Mouse (Mus musculus): Measurements from ENCODE around the gene Arid1b. TPM values are rescaled to one million over a fixed set of nuclear protein-coding genes. Genes with fewer than 3 reads are reported as not detected.
A peak's percentile ranks its signal among the peaks of the same experiment; 100 is the strongest.
"Not testable (repeated sequence)": the region's sequence is repeated elsewhere in the genome, so short reads cannot be mapped to it uniquely, and the experiment has no call there.

Gene Arid1b
- polyA plus RNA-seq, 1 experiment = 2.6 TPM

DNA sequence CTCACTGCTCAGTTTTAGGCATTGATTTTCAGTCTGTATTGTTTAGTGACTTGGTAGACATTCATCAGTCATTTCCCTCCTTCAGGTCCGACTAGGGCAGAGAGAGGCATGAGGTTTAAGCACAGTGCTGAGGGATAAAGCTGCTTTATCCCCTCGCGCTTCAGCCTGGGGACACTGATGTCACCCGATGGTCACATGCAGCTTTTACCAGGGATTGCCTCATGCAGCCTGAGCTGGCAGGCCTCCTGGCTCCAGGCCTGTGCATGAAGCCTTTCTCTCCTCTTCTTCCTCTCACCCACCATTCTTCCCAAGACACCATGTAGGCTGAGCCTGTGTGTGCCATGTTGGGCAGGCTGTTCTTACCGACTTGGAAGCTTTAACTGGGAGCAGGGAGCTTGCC lies 84.4 kb downstream of the Arid1b start:
- no peaks in the 10 kb centered on the region for H3K27me3 ChIP-seq (ENCODE audit: control insufficient read depth)
- H3K4me1 ChIP-seq (ENCODE audit: control insufficient read depth) = peaks cover 34% of the 10 kb centered on the region
- peaks cover 9% of the 10 kb centered on the region for H3K36me3 ChIP-seq (ENCODE audit: control insufficient read depth)
- H3K9me3 ChIP-seq (ENCODE audit: control insufficient read depth, low read length) = no peaks in the 10 kb centered on the region
- H3K4me3 ChIP-seq (replicated peaks) = no peak overlapping the region
- no peak for TF ChIP-seq GATA1 (IDR thresholded peaks at IDR 0.05; ENCODE audit: low read length)
- no peak for TF ChIP-seq TAL1 (IDR thresholded peaks at IDR 0.05; ENCODE audit: low read length)

DNA sequence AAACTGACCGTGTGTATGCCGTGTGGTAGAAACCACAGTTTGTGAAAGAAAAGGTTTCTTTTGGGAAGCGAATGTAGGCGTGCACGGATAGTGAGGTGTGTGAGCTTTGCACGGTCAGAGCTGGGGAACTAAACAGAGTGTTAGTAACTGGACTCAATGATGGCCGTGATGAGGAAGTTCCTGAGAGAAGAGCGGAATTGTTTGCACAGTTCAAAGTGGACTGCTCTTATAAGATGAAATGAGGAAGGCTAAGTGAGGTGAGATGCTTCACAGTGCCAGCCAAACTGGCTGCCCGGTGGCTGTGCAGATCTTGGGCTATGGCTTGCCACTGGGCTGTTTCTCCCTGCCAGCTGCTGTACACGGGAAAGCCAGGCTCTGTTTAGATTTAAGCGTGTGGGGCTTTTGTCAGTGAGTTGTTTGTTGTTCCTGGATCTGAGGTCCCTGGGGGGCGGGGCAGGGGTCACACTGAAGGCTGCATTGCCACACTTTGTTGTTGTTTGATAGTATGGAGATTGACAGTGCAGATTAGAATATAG lies 86.8 kb downstream of the Arid1b start:
- TF ChIP-seq GATA1 (IDR thresholded peaks at IDR 0.05; ENCODE audit: low read length) = no peak
- TF ChIP-seq TAL1 (IDR thresholded peaks at IDR 0.05; ENCODE audit: low read length) = no peak
- Histone ChIP-seq H3K9me3 (ENCODE audit: control insufficient read depth, low read length) (no peaks in the 10 kb centered on the region), H3K36me3 (ENCODE audit: control insufficient read depth) (peaks cover 6% of the 10 kb centered on the region), H3K4me3 (replicated peaks) (no peak overlapping the region), H3K27me3 (ENCODE audit: control insufficient read depth) (no peaks in the 10 kb centered on the region), H3K4me1 (ENCODE audit: control insufficient read depth) (peaks cover 35% of the 10 kb centered on the region)

DNA sequence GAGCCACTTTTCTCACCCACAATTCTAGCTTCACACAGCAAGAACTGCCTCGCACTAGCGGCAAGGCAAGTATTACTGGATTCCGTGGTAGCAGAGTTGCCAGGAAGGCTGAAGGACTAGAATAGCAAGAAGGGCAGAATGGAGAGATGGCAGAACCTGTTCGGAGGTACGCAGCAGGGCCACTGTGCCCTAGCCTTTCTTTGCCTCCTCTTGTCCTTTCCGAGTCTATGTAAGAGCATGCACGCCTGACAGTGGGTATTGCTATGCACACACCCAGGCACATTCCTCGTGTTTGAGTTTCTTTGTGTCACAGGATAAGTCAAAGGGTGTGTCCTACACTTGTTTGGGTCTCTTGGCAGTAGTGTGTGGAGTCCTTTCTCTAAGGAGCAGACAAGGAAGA lies 88.1 kb downstream of the Arid1b start:
- H3K9me3 ChIP-seq (ENCODE audit: control insufficient read depth, low read length) = no peaks in the 10 kb centered on the region
- peaks cover 39% of the 10 kb centered on the region for H3K4me1 ChIP-seq (ENCODE audit: control insufficient read depth)

DNA sequence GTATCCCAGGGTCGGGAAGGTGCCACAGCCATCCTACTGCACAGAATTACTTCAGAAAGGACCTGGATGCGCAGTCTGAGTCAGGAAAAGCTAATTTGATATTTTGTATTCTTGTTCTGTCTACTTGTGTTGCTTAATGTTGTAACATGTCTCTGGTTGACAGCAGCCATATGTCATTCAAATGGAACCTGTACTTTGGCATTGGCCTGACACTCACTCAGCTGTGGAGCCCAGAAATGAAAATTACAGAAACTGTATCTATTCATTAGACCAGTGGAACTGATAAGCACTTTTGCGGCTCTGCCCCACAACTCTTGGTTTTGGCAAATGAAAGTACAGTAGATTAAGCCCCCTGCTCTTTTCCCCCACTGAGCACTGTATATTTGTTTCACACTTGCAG lies 89.4 kb downstream of the Arid1b start:
- Histone ChIP-seq H3K4me1 (ENCODE audit: control insufficient read depth) (peaks cover 41% of the 10 kb centered on the region), H3K9me3 (ENCODE audit: control insufficient read depth, low read length) (no peaks in the 10 kb centered on the region), H3K27me3 (ENCODE audit: control insufficient read depth) (no peaks in the 10 kb centered on the region), H3K4me3 (replicated peaks) (no peak overlapping the region), H3K36me3 (ENCODE audit: control insufficient read depth) (peaks cover 9% of the 10 kb centered on the region)
- TF ChIP-seq TAL1 (IDR thresholded peaks at IDR 0.05; ENCODE audit: low read length) = no peak
- no peak for TF ChIP-seq GATA1 (IDR thresholded peaks at IDR 0.05; ENCODE audit: low read length)

More for the DNA sequence above, 88.1 kb downstream of the Arid1b start:
- H3K27me3 ChIP-seq (ENCODE audit: control insufficient read depth) = no peaks in the 10 kb centered on the region
- H3K4me3 ChIP-seq (replicated peaks) = no peak overlapping the region
- H3K36me3 ChIP-seq (ENCODE audit: control insufficient read depth) = peaks cover 9% of the 10 kb centered on the region
- no peak for TF ChIP-seq TAL1 (IDR thresholded peaks at IDR 0.05; ENCODE audit: low read length)
- no peak for TF ChIP-seq GATA1 (IDR thresholded peaks at IDR 0.05; ENCODE audit: low read length)

DNA sequence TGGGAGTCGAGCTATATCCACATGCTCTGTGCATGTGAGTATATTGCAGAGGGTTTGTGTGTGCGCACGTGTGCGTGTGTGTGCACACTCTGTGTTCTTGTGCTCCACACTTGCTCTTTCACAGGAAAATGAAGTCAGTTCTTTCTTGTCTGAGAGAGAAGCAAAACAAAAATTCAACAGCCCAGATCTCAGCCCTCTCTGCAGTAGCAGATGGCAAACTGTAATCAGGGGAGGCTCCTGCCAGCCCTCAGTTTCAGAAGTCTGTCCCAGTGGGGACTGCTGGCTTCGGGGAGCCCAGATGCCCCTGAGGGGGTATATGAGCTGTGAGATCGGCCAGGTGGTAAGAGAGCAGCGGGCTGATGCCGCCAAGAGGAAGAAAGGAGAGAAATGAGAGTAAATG lies 90.0 kb downstream of the Arid1b start:
- no peak overlapping the region for H3K4me3 ChIP-seq (replicated peaks)
- H3K4me1 ChIP-seq (ENCODE audit: control insufficient read depth) = peaks cover 43% of the 10 kb centered on the region
- H3K36me3 ChIP-seq (ENCODE audit: control insufficient read depth) = peaks cover 9% of the 10 kb centered on the region
- H3K9me3 ChIP-seq (ENCODE audit: control insufficient read depth, low read length) = no peaks in the 10 kb centered on the region
- no peaks in the 10 kb centered on the region for H3K27me3 ChIP-seq (ENCODE audit: control insufficient read depth)
- no peak for TF ChIP-seq GATA1 (IDR thresholded peaks at IDR 0.05; ENCODE audit: low read length)
- no peak for TF ChIP-seq TAL1 (IDR thresholded peaks at IDR 0.05; ENCODE audit: low read length)

DNA sequence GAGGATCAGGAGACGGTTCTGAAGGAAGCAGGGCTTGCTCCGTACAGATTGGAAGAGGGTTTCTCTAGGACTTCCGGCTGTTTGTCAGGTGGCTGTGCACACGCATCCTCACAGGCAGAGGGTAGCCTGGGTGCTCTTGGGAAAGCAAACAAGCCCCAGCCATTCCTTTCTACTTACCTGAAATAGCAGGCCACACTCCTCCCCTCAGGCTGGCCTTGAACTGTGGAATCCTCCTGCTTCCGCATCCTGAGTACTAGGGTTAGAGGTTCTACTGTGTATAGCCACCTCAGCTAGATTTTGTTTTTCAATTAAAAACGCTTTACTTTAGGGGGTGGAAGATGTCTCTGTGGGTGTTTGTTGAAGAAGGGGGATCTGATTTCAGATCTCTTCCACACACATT lies 90.9 kb downstream of the Arid1b start:
- H3K36me3 ChIP-seq (ENCODE audit: control insufficient read depth) = peaks cover 9% of the 10 kb centered on the region
- H3K4me3 ChIP-seq (replicated peaks) = no peak overlapping the region
- peaks cover 46% of the 10 kb centered on the region for H3K4me1 ChIP-seq (ENCODE audit: control insufficient read depth)
- no peaks in the 10 kb centered on the region for H3K9me3 ChIP-seq (ENCODE audit: control insufficient read depth, low read length)
- TF ChIP-seq TAL1 (IDR thresholded peaks at IDR 0.05; ENCODE audit: low read length) (no peak), GATA1 (IDR thresholded peaks at IDR 0.05; ENCODE audit: low read length) (no peak)
- H3K27me3 ChIP-seq (ENCODE audit: control insufficient read depth) = no peaks in the 10 kb centered on the region

DNA sequence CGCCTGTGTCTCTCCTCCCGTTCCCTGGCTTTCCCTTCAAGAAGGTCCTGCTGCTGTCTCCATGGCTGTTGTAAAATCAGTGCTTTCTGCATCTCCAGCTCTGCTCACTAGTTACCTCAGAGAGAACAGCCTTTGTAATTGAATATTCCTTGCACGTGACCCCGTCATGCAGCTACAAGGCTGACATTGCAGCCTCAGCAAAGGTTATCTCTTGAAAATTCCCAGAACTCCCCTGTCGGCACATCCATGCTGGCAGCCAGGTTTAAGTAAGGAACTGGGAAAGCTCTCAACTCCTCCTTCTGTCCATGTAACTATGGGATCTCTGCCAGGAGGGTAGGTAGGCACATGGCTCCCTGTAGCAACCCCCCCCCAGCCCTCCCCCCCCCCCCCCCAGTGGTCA lies 91.8 kb downstream of the Arid1b start:
- H3K36me3 ChIP-seq (ENCODE audit: control insufficient read depth) = peaks cover 9% of the 10 kb centered on the region
- no peak overlapping the region for H3K4me3 ChIP-seq (replicated peaks)
- no peaks in the 10 kb centered on the region for H3K27me3 ChIP-seq (ENCODE audit: control insufficient read depth)
- H3K4me1 ChIP-seq (ENCODE audit: control insufficient read depth) = peaks cover 43% of the 10 kb centered on the region
- no peaks in the 10 kb centered on the region for H3K9me3 ChIP-seq (ENCODE audit: control insufficient read depth, low read length)
- no peak for TF ChIP-seq TAL1 (IDR thresholded peaks at IDR 0.05; ENCODE audit: low read length)
- TF ChIP-seq GATA1 (IDR thresholded peaks at IDR 0.05; ENCODE audit: low read length) = no peak

DNA sequence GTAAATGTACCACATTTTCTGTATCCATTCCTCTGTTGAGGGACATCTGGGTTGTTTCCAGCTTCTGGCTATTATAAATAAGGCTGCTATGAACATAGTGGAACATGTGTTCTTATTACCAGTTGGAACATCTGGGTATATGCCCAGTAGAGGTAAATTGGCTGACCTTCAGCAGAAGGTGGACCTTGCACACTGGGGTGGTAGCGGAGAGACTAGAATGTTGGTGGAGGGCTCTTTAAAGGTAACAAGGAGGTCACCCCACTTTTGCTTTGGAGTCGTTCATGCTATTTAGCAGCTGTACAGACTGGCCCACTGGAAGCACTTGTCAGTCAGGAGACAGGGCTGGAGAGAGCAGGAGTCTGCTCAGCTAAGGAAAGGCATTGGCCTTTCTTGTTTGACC lies 94.1 kb downstream of the Arid1b start:
- H3K9me3 ChIP-seq (ENCODE audit: control insufficient read depth, low read length); H3K4me3 ChIP-seq (replicated peaks); H3K27me3 ChIP-seq (ENCODE audit: control insufficient read depth); H3K36me3 ChIP-seq (ENCODE audit: control insufficient read depth): not testable (repeated sequence)
- peaks cover 52% of the 10 kb centered on the region for H3K4me1 ChIP-seq (ENCODE audit: control insufficient read depth)

DNA sequence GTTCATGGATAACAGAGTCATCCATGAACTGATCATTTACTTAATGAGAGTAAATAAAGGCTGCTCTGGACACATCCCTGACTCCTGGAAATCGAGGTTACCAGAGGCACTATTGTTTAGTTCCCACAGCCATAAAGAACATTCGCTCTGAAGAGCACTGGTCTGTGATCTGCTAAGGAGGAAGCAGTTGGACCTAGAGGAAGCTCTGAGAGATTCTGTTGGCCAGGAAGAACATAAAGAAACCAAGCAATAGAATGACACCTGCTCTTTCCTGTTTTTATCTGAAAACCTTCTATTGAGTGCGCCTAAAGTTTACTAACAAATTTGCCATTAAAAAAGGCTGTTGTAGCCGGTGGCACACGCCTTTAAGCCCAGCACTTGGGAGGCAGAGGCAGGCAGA lies 94.7 kb downstream of the Arid1b start:
- Histone ChIP-seq H3K9me3 (ENCODE audit: control insufficient read depth, low read length) (no peaks in the 10 kb centered on the region), H3K27me3 (ENCODE audit: control insufficient read depth) (no peaks in the 10 kb centered on the region), H3K36me3 (ENCODE audit: control insufficient read depth) (peaks cover 6% of the 10 kb centered on the region), H3K4me3 (replicated peaks) (no peak overlapping the region), H3K4me1 (ENCODE audit: control insufficient read depth) (peaks cover 56% of the 10 kb centered on the region)
- TF ChIP-seq TAL1 (IDR thresholded peaks at IDR 0.05; ENCODE audit: low read length) (no peak), GATA1 (IDR thresholded peaks at IDR 0.05; ENCODE audit: low read length) (no peak)

DNA sequence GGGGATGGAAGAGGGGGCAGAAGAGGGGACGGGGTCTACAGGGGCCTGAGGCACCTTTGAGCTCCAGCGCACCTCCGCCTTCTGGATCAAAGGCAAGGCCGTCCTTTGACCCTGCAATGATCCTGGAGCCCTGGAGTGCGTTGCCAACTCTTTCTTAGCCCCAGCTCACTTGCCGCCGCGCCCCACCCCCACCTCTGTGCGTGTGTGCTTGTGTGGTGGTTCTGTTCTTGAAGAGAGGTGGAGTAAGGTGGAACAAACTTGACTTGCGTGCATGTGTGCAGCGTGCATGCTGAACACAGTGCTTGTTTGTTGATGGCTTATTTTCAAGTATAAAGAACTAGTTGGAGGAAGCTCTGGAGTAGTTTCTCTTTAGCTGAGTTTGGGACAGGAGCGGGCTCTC lies 95.4 kb downstream of the Arid1b start:
- Histone ChIP-seq H3K27me3 (ENCODE audit: control insufficient read depth) (no peaks in the 10 kb centered on the region), H3K9me3 (ENCODE audit: control insufficient read depth, low read length) (no peaks in the 10 kb centered on the region), H3K36me3 (ENCODE audit: control insufficient read depth) (peaks cover 6% of the 10 kb centered on the region), H3K4me1 (ENCODE audit: control insufficient read depth) (peaks cover 63% of the 10 kb centered on the region), H3K4me3 (replicated peaks) (peak overlapping the region; percentile 26)
- TF ChIP-seq TAL1 (IDR thresholded peaks at IDR 0.05; ENCODE audit: low read length) = no peak
